Mouse (Mus musculus) MEL (cell line): Measurements from ENCODE around the gene 4933416C03Rik.

Source experiments
- CTCF ChIP-seq, 3 experiments: IDR thresholded peaks in 2 of 3; conservative IDR thresholded peaks in 1 of 3; 2 replicates each; pipeline ENCODE4 v1.5.1; 2011 to 2012; ENCODE audit warnings: low read length in 3 of 3, low read depth in 2 of 3, mild to moderate bottlenecking in 2 of 3, improper control_type of control experiment in 1 of 3, inconsistent platforms in 1 of 3, mixed read lengths in 1 of 3, moderate library complexity in 1 of 3; ENCODE audit not compliant: control insufficient read depth in 1 of 3, insufficient read depth in 1 of 3, poor library complexity in 1 of 3, severe bottlenecking in 1 of 3
- GABPA ChIP-seq: IDR thresholded peaks from 2 replicates; pipeline ENCODE4 v1.6.1; 2012; ENCODE audit warnings: low read depth, mild to moderate bottlenecking, inconsistent platforms, low read length, improper control_type of control experiment, moderate library complexity
- HCFC1 ChIP-seq: IDR thresholded peaks from 2 replicates; pipeline ENCODE4 v1.6.1; 2012; ENCODE audit warnings: low read depth, mild to moderate bottlenecking, inconsistent platforms, low read length, improper control_type of control experiment, moderate library complexity

- no peak for TF ChIP-seq CTCF (IDR thresholded peaks at IDR 0.05 in 2 of 3, conservative IDR thresholded peaks at IDR 0.05 in 1 of 3; ENCODE audit: control insufficient read depth in 1 of 3, insufficient read depth in 1 of 3, low read depth in 2 of 3, low read length in 3 of 3, poor library complexity in 1 of 3, severe bottlenecking in 1 of 3)
- no peak for TF ChIP-seq GABPA
- no peak for TF ChIP-seq HCFC1
Measured at GRCm38 (mm10) chr10:116156699-116157098, 43.0 kb upstream of the 4933416C03Rik start.
